Mouse (Mus musculus) urinary bladder, postnatal 36 days (tissue): ENCODE measurements around the gene Adamts5.
A peak's percentile ranks its signal among the peaks of the same experiment; 100 is the strongest.

Source experiments
- DNase-seq, 2 experiments: peaks; one replicate each; pipeline ENCODE4 v3.0.0; 2022; ENCODE audit warnings: low spot score in 2 of 2, mixed read lengths in 1 of 2

Gene Adamts5

GRCm38 (mm10) chr16:85822330-85822916 is 79.2 kb downstream of the Adamts5 start:
- no peak for DNase-seq

- DNase-seq, result no peak
Observed at GRCm38 (mm10) chr16:85819808-85820458, 81.7 kb downstream of the Adamts5 start.

GRCm38 (mm10) chr16:85814116-85814515 is 87.5 kb downstream of the Adamts5 start:
- DNase-seq, result no peak

GRCm38 (mm10) chr16:85807626-85808025 is 94.0 kb downstream of the Adamts5 start:
- peak; percentile 42 to 49 for DNase-seq

GRCm38 (mm10) chr16:85807072-85807471 is 94.6 kb downstream of the Adamts5 start:
- no peak for DNase-seq
